Mouse (Mus musculus) midbrain, postnatal 0 days (tissue): ENCODE data around the gene Aatk. TPM values are rescaled to one million over a fixed set of nuclear protein-coding genes. Genes with fewer than 3 reads are reported as not detected.

Source experiments
- ATAC-seq: fragments of 200-750 bp; cut with Nextera tagmentation; 2 replicates; pipeline ENCODE4 v1.8.0; 2017; ENCODE audit warnings: moderate number of reproducible peaks, mild to moderate bottlenecking, moderate TSS enrichment, moderate library complexity; ENCODE audit not compliant: low FRiP score
- DNase-seq: peaks from one replicate; pipeline ENCODE4 v3.0.0-alpha.2; 2015; ENCODE audit warnings: low spot score
- H3K27ac ChIP-seq: fragments of 300-500 bp; sonication (generic); 2 replicates; pipeline ENCODE4 v1.5.1; 2014; ENCODE audit warnings: low read depth, mild to moderate bottlenecking, low read length, mixed read lengths
- H3K27me3 ChIP-seq: fragments of 300-500 bp; sonication (generic); 2 replicates; pipeline ENCODE4 v1.6.1; 2014; ENCODE audit warnings: low read length, control low read depth, mixed read lengths; ENCODE audit not compliant: insufficient read depth
- H3K36me3 ChIP-seq: fragments of 300-500 bp; sonication (generic); 2 replicates; pipeline ENCODE4 v1.6.1; 2014; ENCODE audit warnings: low read length, control low read depth, mixed read lengths; ENCODE audit not compliant: insufficient read depth
- H3K4me1 ChIP-seq: fragments of 300-500 bp; sonication (generic); 2 replicates; pipeline ENCODE4 v1.6.1; 2014; ENCODE audit warnings: mild to moderate bottlenecking, control low read depth, antibody characterized with exemption, low read length, mixed read lengths; ENCODE audit not compliant: insufficient read depth
- H3K4me2 ChIP-seq: fragments of 300-500 bp; sonication (generic); 2 replicates; pipeline ENCODE4 v1.6.1; 2014; ENCODE audit warnings: low read depth, mild to moderate bottlenecking, low read length, mixed read lengths; ENCODE audit not compliant: poor library complexity, severe bottlenecking
- H3K4me3 ChIP-seq: fragments of 300-500 bp; sonication (generic); 2 replicates; pipeline ENCODE4 v1.5.1; 2014; ENCODE audit warnings: low read depth, mild to moderate bottlenecking, low read length, moderate library complexity
- H3K9ac ChIP-seq: fragments of 300-500 bp; sonication (generic); replicated peaks from 2 replicates; pipeline ENCODE4 v1.6.1; 2014; ENCODE audit warnings: mild to moderate bottlenecking, low read length, moderate library complexity, mixed read lengths; ENCODE audit not compliant: poor library complexity, severe bottlenecking
- H3K9me3 ChIP-seq: fragments of 300-500 bp; sonication (generic); 2 replicates; pipeline ENCODE4 v1.6.1; 2016; ENCODE audit warnings: low read length, control low read depth
- CTCF ChIP-seq: IDR thresholded peaks from 2 replicates; pipeline ENCODE4 v1.5.1; 2016; ENCODE audit warnings: antibody characterized with exemption, mild to moderate bottlenecking
- WGBS: fragments of 180-500 bp; shearing (Covaris S2); extraction: QIAGEN DNeasy Blood & Tissue Kit; methylation state at CpG from one replicate; pipeline ENCODE4 v1.1.7; 2014; 5-methylcytosine and 5-hydroxymethylcytosine counted together
- polyA plus RNA-seq: library from polyadenylated mRNA; unstranded; fragments of >200 nt; fragmentation: Nextera tagmentation; extraction: Ambion mirVana; gene quantifications from 2 replicates; pipeline ENCODE4 v1.2.1, GENCODE M21; 2015
- total RNA-seq: library from RNA; depleted of rRNA; stranded (reverse); fragments of >200 nt; gene quantifications from 2 replicates; pipeline ENCODE4 v1.2.3, GENCODE M21; 2014

Gene Aatk
- total and polyA plus RNA-seq, 2 experiments from 2014 or later: 46.9 to 178 TPM

DNA sequence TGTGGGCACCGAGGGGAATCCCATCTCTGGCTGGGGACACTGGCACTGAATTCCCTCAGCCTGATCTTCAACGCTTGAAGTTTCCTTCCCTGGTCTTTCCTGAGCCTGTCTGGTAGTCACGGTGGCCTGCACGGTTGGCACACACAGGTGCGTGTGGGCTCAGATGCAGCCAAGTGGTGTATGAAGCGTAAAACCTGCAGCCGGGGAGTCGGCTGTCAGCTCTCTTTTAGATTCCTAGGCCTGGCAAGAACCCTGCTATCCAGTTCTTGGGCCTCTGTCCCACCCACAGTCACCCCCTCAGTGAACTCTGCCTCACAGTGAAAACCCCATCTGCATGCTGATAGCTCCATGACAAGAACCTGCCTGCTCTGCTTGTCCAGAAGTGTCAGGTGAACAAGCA, 13.7 kb upstream of the Aatk start:
- WGBS: 85% methylated on average over 8 of the region's 8 CpGs
- H3K4me1 ChIP-seq: no peaks in the 10 kb centered on the region
- H3K9me3 ChIP-seq: no peaks in the 10 kb centered on the region
- no peak overlapping the region for H3K4me2 ChIP-seq
- no peak overlapping the region for H3K27ac ChIP-seq
- H3K9ac ChIP-seq: no peak overlapping the region
- no peak overlapping the region for H3K4me3 ChIP-seq
- no peak for ATAC-seq
- TF ChIP-seq CTCF: no peak
- peaks cover 19% of the 10 kb centered on the region for H3K36me3 ChIP-seq
- no peak for DNase-seq
- no peaks in the 10 kb centered on the region for H3K27me3 ChIP-seq

DNA sequence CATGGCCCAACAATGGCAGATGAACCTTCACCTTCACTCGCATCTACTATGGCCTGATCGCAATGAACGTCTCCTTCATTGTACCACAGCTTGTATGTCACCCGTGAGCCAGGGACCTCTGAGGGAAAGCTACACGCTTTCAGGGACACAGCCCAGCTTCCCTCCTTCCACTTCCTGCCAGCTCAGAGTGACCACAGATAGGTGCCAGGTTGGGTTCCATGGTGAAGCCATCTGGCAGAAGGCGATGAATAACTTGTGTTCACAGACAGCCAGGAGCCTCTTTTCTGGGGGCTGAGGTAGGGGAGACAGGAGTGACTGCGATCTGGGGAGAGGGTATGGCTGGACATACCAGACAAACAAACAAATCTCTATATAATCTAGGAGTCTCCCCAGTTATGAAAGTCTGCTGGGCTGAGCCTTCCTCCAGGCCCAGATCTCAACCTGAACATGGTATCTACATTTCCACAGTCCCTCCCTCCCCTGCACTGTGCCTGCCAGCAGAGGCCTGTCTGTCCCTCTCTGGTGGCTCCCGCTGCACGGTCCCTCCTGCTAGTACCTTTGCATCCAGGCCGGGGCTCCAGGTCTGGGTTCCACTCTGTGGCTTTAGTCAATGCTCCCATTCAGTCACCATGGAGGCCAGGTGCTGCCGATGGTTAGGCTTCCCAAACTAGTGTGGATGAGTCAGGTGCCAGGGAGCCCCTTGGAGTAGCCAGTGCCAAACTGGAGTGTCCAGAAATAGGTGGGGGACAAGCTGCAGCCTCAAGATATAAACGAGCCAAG, 9.2 kb upstream of the Aatk start:
- DNase-seq (no peak), ATAC-seq (no peak)
- Histone ChIP-seq H3K36me3 (no peaks in the 10 kb centered on the region), H3K27ac (no peak overlapping the region), H3K4me2 (no peak overlapping the region), H3K9me3 (no peaks in the 10 kb centered on the region), H3K9ac (no peak overlapping the region), H3K4me1 (0 out of 2 replicates have a peak, but pooled peaks cover 5% of the 10 kb centered on the region), H3K27me3 (no peaks in the 10 kb centered on the region), H3K4me3 (no peak overlapping the region)
- WGBS: 86% methylated on average over 12 of the region's 12 CpGs
- TF ChIP-seq CTCF: no peak

GRCm38 (mm10) chr11:120053846-120054245, 6.9 kb upstream of the Aatk start:
- H3K4me2 ChIP-seq: no peak overlapping the region
- TF ChIP-seq CTCF: no peak
- no peak for DNase-seq
- no peak overlapping the region for H3K9ac ChIP-seq
- H3K9me3 ChIP-seq: no peaks in the 10 kb centered on the region
- no peak overlapping the region for H3K27ac ChIP-seq
- H3K4me3 ChIP-seq: no peak overlapping the region
- 82% methylated on average over 4 of the region's 4 CpGs for WGBS
- no peaks in the 10 kb centered on the region for H3K27me3 ChIP-seq
- ATAC-seq: no peak
- peaks cover 7% of the 10 kb centered on the region for H3K4me1 ChIP-seq
- no peaks in the 10 kb centered on the region for H3K36me3 ChIP-seq

DNA sequence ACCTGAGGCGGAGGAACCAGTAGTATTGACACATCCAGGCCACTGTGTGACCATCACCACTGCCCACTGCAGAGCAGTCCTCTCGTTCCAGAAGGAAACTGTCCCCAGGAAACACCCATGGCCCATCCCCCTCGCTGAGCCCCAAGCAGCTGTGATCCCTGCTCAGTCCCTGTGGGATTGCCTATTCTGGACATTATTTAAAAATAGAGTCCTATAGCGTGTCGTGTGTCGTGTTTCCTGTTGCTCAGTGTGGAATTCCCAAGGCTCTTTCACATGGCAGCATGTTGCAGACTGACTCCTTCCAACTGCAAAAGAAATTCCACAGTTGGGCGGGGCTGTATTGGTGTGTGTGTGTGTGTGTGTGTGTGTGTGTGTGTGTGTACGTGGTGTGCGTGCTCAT, 5.3 kb upstream of the Aatk start:
- Histone ChIP-seq H3K9me3 (no peaks in the 10 kb centered on the region), H3K4me2 (no peak overlapping the region), H3K9ac (no peak overlapping the region), H3K36me3 (no peaks in the 10 kb centered on the region), H3K4me1 (peaks cover 21% of the 10 kb centered on the region), H3K27ac (no peak overlapping the region), H3K4me3 (no peak overlapping the region), H3K27me3 (no peaks in the 10 kb centered on the region)
- WGBS: 76% methylated on average over 9 of the region's 9 CpGs
- TF ChIP-seq CTCF: no peak
- DNase-seq (no peak), ATAC-seq (no peak)

- no peak overlapping the region for H3K4me3 ChIP-seq
- TF ChIP-seq CTCF: no peak
- peak overlapping the region; percentile 29; the same call in 1 of the 2 replicates for H3K9ac ChIP-seq
- H3K27ac ChIP-seq: peak overlapping the region; percentile 32; the same call in 1 of the 2 replicates
- no peaks in the 10 kb centered on the region for H3K9me3 ChIP-seq
- no peaks in the 10 kb centered on the region for H3K27me3 ChIP-seq
- no peaks in the 10 kb centered on the region for H3K36me3 ChIP-seq
- peak; percentile 29; the same call in 1 of the 2 replicates for ATAC-seq
- H3K4me2 ChIP-seq: no peak overlapping the region
- WGBS: 40% methylated on average over 14 of the region's 14 CpGs
- peak; percentile 86 for DNase-seq
- H3K4me1 ChIP-seq: peaks cover 21% of the 10 kb centered on the region
These were observed 4.3 kb upstream of the Aatk start for GRCm38 (mm10) chr11:120051124-120051811.

- peaks cover 38% of the 10 kb centered on the region for H3K4me1 ChIP-seq
- H3K27ac ChIP-seq: no peak overlapping the region
- no peak for TF ChIP-seq CTCF
- no peak overlapping the region for H3K9ac ChIP-seq
- H3K4me3 ChIP-seq: no peak overlapping the region
- 83% methylated on average over 8 of the region's 8 CpGs for WGBS
- H3K4me2 ChIP-seq: peak overlapping the region; percentile 94; the same call in 1 of the 2 replicates
- no peaks in the 10 kb centered on the region for H3K27me3 ChIP-seq
- H3K9me3 ChIP-seq: no peaks in the 10 kb centered on the region
- no peaks in the 10 kb centered on the region for H3K36me3 ChIP-seq
- no peak for ATAC-seq
- DNase-seq: no peak
These were observed 2.1 kb upstream of the Aatk start for GRCm38 (mm10) chr11:120049067-120049466.
